Mouse (Mus musculus) T-helper 17 cell (primary cell): Measurements from ENCODE around the gene Kcns3.
"Not testable (repeated sequence)": the region's sequence is repeated elsewhere in the genome, so short reads cannot be mapped to it uniquely, and the experiment has no call there.

ENCODE experiments used
- in situ Hi-C, 2 experiments: fragments of 300-600 bp; cut with MboI, MseI; formaldehyde crosslinking; loops; 1 replicate in 1 of 2; 2 replicates in 1 of 2; pipeline ENCODE4 v1.15.1; 2025; ENCODE audit warnings: high pct_unique_total_duplicates in 2 of 2

The Kcns3 gene

DNA sequence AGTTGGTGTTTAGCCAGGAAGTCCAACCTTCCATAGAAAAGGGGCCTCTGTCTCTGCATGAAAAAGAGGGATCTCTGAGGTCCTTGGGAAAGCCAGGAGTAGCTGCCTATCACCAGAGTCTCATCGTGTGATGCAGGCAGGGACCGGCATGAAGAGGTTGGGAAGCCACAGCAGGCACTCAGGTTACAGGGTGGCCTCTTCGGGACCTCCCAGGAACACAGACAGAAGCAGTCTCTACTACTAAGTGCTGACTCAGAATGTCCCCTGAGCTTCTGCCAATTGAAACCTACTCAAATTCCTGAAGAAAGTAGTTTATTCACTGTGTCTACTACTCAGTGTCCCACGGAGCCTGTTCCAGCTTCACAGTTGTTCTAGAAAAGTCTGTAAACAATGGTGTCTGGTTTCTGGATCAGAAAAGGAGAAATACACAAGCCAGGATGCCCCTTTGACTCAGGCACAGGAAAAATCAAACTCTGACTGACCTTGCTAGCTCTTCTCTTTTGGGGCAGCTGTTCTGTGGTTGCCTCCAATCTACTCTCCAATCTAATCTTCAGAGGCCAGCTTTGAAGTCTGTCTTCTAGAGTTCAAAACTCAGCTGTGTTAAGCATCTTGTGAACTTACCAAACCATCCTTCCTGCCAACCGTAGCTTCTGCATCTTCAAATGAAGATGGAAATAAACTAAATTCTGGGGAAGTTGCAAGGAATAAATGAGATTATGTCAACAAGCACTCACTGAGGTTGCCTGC lies 62.1 kb downstream of the Kcns3 start:
- in situ Hi-C loops, result no loop called here

DNA sequence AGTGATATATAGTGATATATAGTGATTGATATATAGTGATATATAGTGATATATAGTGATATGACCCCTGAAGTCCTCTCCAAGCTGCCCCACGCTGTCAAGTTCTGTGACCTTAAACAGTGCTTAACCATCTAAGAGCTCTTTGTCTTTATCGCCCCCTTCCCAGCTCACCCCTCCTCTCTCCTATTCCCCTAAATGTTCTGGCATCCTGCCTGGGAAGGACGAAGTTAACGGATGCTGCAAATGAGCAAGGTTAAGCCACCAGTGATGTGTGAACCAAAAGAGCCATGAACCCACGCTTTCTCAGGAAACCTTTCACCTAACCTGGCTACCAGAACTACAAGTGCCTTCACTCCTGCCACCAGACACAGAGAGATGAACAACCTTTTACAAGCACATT lies 64.0 kb downstream of the Kcns3 start:
- in situ Hi-C loops, result no loop called here

DNA sequence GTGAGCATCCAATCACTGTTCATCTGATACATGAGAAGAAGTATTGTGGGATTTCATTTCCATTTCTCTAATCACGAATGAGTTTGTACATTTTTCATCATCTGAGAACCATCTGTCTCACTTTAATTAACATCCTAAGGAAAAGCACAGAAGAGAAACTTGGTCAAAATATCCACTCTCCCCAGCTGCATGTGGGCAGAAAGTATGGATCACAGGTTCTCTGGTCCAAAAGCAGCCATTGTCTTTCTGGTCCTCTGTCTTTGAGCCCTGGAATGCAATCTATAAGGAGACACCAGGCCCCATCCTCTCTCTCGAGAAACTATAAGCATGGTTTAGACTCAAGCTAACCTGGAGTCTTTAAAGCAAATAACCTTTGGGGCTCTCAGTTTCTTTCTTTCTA lies 79.8 kb downstream of the Kcns3 start:
- in situ Hi-C loops, result no loop called here

DNA sequence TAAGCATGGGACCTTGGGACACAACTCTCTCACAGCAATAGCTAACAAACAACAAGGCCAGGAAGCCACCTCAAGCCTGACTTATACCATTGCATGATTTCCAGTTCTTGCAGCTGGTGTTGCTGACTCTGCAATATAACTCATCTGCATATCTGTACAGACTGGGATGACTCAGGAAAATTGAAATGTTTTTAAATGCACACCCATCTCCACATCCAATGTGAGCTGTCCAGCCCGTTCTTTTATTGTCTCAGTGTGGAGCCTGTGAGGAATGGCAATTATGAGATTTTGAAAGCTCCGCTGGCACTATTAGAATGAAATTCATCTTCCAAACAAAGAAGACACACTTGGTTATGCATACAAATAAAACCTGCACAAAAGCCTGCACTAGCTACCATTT lies 84.0 kb downstream of the Kcns3 start:
- in situ Hi-C loops, result no loop called here

DNA sequence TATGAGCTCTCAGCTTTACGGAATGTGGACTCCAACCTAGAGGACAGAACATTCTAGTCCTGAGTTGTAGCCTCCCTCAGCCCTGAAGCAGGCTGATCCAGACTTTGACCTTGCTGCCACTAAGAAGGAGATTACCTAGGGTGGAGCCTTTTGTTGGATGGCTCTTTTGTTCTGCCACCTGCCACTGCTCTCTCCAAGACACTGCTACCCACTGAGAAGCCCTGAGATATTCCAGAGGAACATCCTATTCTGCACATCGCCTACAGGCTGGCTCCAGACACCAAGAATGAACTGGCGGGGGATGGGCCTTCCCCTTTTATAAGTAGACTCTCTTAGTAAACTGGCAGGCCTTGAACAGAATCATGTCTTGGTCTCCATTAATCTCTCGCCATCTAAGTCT lies 98.2 kb downstream of the Kcns3 start:
- in situ Hi-C loops, result not testable (repeated sequence)

DNA sequence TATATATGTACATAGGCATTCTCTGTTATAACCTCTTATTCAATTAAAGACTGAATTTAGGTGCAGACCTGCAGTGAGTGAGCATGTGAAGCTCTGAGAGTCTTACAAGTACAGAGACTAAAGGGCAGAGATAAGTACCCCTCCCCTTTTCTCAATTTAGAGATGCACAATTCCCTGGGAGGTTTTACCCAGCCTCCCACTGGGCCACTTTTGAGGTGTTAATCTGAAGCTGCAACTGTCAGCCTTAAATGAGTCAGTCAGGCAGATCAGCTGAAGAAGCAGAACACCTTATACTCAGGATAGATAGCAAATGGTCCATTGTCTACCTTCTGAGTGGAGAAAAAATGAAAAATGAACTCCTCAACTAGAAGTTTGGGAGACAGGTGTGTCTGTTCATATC lies 109.0 kb downstream of the Kcns3 start:
- in situ Hi-C loops, result no loop called here
